Mouse (Mus musculus) hindbrain, postnatal 0 days (tissue): Measurements from ENCODE around the gene Pdlim5. TPM values are rescaled to one million over a fixed set of nuclear protein-coding genes. Genes with fewer than 3 reads are reported as not detected.

Experiments
- ATAC-seq: fragments of 200-750 bp; cut with Nextera tagmentation; 2 replicates; pipeline ENCODE4 v1.8.0; 2017; ENCODE audit warnings: mild to moderate bottlenecking, moderate TSS enrichment, moderate library complexity
- DNase-seq: peaks from one replicate; pipeline ENCODE4 v3.0.0-alpha.2; 2015; ENCODE audit warnings: low spot score
- H3K27ac ChIP-seq: fragments of 300-500 bp; sonication (generic); 2 replicates; pipeline ENCODE4 v1.5.1; 2014; ENCODE audit warnings: mild to moderate bottlenecking
- H3K27me3 ChIP-seq: fragments of 300-500 bp; sonication (generic); 2 replicates; pipeline ENCODE4 v1.6.1; 2014; ENCODE audit warnings: low read length, mixed read lengths; ENCODE audit not compliant: insufficient read depth
- H3K36me3 ChIP-seq: fragments of 300-500 bp; sonication (generic); 2 replicates; pipeline ENCODE4 v1.6.1; 2014; ENCODE audit warnings: low read length, mixed read lengths; ENCODE audit not compliant: insufficient read depth
- H3K4me1 ChIP-seq: fragments of 300-500 bp; sonication (generic); 2 replicates; pipeline ENCODE4 v1.6.1; 2014; ENCODE audit warnings: antibody characterized with exemption, low read length, mixed read lengths; ENCODE audit not compliant: insufficient read depth
- H3K4me2 ChIP-seq: fragments of 300-500 bp; sonication (generic); 2 replicates; pipeline ENCODE4 v1.6.1; 2014; ENCODE audit warnings: low read depth, mild to moderate bottlenecking, low read length, moderate library complexity, mixed read lengths
- H3K4me3 ChIP-seq: fragments of 300-500 bp; sonication (generic); 2 replicates; pipeline ENCODE4 v1.5.1; 2014; ENCODE audit warnings: low read length
- H3K9ac ChIP-seq: fragments of 300-500 bp; sonication (generic); replicated peaks from 2 replicates; pipeline ENCODE4 v1.6.1; 2014; ENCODE audit warnings: mild to moderate bottlenecking, low read length, moderate library complexity, mixed read lengths
- H3K9me3 ChIP-seq: fragments of 300-500 bp; sonication (generic); 2 replicates; pipeline ENCODE4 v1.6.1; 2016; ENCODE audit warnings: low read length, mixed read lengths
- CTCF ChIP-seq: IDR thresholded peaks from 2 replicates; pipeline ENCODE4 v1.5.1; 2016; ENCODE audit warnings: antibody characterized with exemption, control low read depth, low read depth
- WGBS: fragments of 180-500 bp; shearing (Covaris S2); extraction: QIAGEN DNeasy Blood & Tissue Kit; methylation state at CpG from one replicate; pipeline ENCODE4 v1.1.7; 2014; 5-methylcytosine and 5-hydroxymethylcytosine counted together
- polyA plus RNA-seq: library from polyadenylated mRNA; unstranded; fragments of >200 nt; fragmentation: Nextera tagmentation; extraction: Ambion mirVana; gene quantifications from 2 replicates; pipeline ENCODE4 v1.2.1, GENCODE M21; 2015
- total RNA-seq: library from RNA; depleted of rRNA; stranded (reverse); fragments of >200 nt; gene quantifications from 2 replicates; pipeline ENCODE4 v1.2.3, GENCODE M21; 2014

Pdlim5 gene
- total and polyA plus RNA-seq, 2 experiments from 2014 or later, result 17.0 to 29.7 TPM

DNA sequence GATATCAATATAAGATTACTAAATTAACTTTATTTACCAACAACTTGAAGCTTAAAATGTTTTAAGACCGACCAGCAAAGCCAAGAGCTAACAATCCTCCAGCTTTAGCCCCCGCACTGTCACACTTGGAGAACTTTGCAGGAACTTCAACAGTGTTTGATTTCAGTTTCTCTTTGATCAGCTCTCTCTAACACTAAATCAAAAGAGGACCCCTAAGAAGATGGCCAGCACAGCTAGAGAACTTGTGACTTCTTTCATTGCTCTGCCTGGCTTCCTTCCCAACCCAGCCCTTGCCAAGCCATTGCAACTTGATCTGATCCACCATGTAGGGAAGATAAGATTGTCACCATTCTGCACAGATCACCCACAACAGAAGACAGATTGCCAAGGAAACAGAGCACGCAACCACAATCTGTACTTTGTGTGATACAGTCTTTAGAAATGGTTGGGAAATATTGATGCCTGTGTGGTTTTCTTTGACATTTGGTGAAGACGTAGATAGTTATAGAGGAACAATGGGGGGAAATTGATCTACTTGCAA is 17.9 kb upstream of the Pdlim5 start:
- H3K27ac ChIP-seq, result no peak overlapping the region
- H3K9me3 ChIP-seq, result no peaks in the 10 kb centered on the region
- H3K36me3 ChIP-seq, result no peaks in the 10 kb centered on the region
- no peak overlapping the region for H3K4me2 ChIP-seq
- DNase-seq (no peak), ATAC-seq (no peak)
- no peaks in the 10 kb centered on the region for H3K4me1 ChIP-seq
- H3K4me3 ChIP-seq, result no peak overlapping the region
- no peaks in the 10 kb centered on the region for H3K27me3 ChIP-seq
- TF ChIP-seq CTCF, result no peak
- H3K9ac ChIP-seq, result no peak overlapping the region
- 77% methylated on average over 4 of the region's 4 CpGs for WGBS

DNA sequence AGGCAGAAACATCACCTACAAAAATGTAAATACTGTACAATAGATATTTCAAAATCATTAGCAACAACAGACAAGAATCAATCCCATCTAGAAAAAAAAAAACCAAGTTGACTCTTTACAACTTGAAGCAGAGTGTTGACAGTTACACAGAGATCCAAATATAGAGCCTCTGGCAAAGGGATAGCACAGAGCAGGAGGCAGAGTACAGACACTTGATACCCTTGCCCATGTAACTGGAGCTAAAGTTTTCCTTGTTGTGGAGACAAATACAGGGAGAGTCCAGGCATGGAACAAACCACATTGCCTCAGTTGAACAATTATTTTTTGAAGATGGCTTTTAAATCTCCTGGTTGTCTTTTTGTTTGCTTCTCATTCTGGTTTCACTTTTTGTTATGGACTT is 15.4 kb upstream of the Pdlim5 start:
- no peak for DNase-seq
- Histone ChIP-seq H3K27me3 (no peaks in the 10 kb centered on the region), H3K36me3 (no peaks in the 10 kb centered on the region), H3K9ac (no peak overlapping the region), H3K4me1 (no peaks in the 10 kb centered on the region), H3K27ac (no peak overlapping the region), H3K9me3 (no peaks in the 10 kb centered on the region), H3K4me2 (no peak overlapping the region), H3K4me3 (no peak overlapping the region)
- ATAC-seq, result no peak
- TF ChIP-seq CTCF, result no peak

GRCm38 (mm10) chr3:142394796-142395508 is 544 bp downstream of the Pdlim5 start:
- Histone ChIP-seq H3K27ac (peak overlapping the region; percentile 80; the same call in 1 of the 2 replicates), H3K9me3 (no peaks in the 10 kb centered on the region), H3K4me2 (peak overlapping the region; percentile 86), H3K27me3 (no peaks in the 10 kb centered on the region), H3K4me3 (peak overlapping the region; percentile 83), H3K9ac (peak overlapping the region; percentile 71), H3K36me3 (no peaks in the 10 kb centered on the region), H3K4me1 (0 out of 2 replicates have a peak, but pooled peaks cover 4% of the 10 kb centered on the region)
- WGBS, result under 1% methylated on average over 61 of the region's 64 CpGs
- ATAC-seq (peak; percentile 13), DNase-seq (peak; percentile 36)
- TF ChIP-seq CTCF, result no peak

DNA sequence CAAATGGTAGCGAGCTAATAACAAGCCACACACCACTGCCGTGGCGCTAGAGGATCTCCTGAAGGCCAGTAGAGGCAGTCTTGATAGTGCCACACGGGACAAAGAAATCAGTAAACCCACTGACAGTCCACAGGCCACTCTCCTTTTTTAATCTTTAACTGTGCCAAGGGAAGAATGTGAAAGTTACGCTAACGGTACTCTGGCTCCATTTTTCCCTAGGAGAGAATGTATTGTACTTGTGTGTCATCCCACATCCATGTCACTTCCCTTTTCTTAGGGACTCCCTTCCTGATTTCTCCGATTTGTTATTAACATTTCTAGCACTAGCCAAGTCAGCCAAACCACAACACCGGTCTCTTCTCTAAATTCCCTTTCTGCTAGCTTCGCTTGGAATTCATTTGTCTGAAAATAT is 1.5 kb downstream of the Pdlim5 start:
- peak; percentile 25 for DNase-seq
- Histone ChIP-seq H3K4me2 (peak overlapping the region; percentile 86), H3K9me3 (no peaks in the 10 kb centered on the region), H3K9ac (no peak overlapping the region; the same call in 1 of the 2 replicates), H3K36me3 (no peaks in the 10 kb centered on the region), H3K4me3 (peak overlapping the region; percentile 83), H3K4me1 (0 out of 2 replicates have a peak, but pooled peaks cover 4% of the 10 kb centered on the region), H3K27me3 (no peaks in the 10 kb centered on the region), H3K27ac (peak overlapping the region; percentile 80; the same call in 1 of the 2 replicates)
- TF ChIP-seq CTCF, result no peak
- WGBS, result 39% methylated on average over 9 of the region's 9 CpGs
- ATAC-seq, result no peak

DNA sequence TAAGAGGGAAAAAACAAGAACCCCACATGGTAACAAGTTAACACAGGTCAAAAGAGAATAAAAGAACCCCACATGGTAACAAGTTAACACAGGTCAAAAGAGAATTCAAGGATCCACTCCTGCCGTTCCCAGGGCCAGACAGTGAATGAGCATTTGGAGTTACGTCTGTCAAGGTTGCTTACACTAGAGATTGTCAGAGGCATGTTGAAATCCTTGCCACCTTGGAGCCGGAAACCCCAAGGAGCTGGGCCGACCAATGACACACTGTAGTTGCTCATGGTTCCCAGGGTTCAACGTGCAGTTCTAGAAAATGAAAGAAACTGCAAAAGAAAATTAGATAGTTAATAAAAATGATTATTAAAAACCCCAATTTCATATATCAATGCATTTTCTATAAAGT is 4.0 kb downstream of the Pdlim5 start:
- 59% methylated on average over 5 of the region's 5 CpGs for WGBS

DNA sequence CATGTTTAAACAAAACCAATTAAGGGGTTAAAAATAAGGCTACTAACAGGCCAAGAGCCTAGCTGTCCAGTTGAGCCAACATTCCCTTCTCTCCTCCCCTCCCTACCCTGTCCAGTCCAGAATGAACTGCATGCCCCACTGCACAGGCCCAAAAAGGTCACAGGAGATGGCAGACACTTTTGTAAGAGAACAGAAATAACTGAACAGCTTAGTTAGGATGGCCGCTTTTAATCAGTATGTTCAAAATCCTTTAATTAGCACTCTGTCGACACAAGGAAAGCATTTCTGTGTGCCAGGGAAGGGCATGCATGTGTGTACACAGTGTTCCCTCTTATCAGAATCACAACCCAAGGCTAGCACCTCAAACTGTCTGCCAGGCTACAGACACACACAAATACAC is 5.2 kb downstream of the Pdlim5 start:
- H3K4me3 ChIP-seq, result no peak overlapping the region
- no peaks in the 10 kb centered on the region for H3K9me3 ChIP-seq
- DNase-seq (no peak), ATAC-seq (no peak)
- no peaks in the 10 kb centered on the region for H3K36me3 ChIP-seq
- 38% methylated on average over 2 of the region's 2 CpGs for WGBS
- no peaks in the 10 kb centered on the region for H3K27me3 ChIP-seq
- no peak overlapping the region for H3K4me2 ChIP-seq
- 0 out of 2 replicates have a peak, but pooled peaks cover 4% of the 10 kb centered on the region for H3K4me1 ChIP-seq
- H3K9ac ChIP-seq, result no peak overlapping the region
- no peak overlapping the region for H3K27ac ChIP-seq
- TF ChIP-seq CTCF, result no peak

More for the DNA sequence above, 4.0 kb downstream of the Pdlim5 start:
- Histone ChIP-seq H3K4me1 (0 out of 2 replicates have a peak, but pooled peaks cover 4% of the 10 kb centered on the region), H3K27ac (no peak overlapping the region), H3K4me3 (no peak overlapping the region), H3K36me3 (no peaks in the 10 kb centered on the region), H3K27me3 (no peaks in the 10 kb centered on the region), H3K4me2 (no peak overlapping the region), H3K9me3 (no peaks in the 10 kb centered on the region), H3K9ac (no peak overlapping the region)
- no peak for ATAC-seq
- no peak for TF ChIP-seq CTCF
- DNase-seq, result no peak

GRCm38 (mm10) chr3:142388189-142388588 is 7.3 kb downstream of the Pdlim5 start:
- Histone ChIP-seq H3K27ac (no peak overlapping the region), H3K4me3 (no peak overlapping the region), H3K4me1 (no peaks in the 10 kb centered on the region), H3K36me3 (no peaks in the 10 kb centered on the region), H3K4me2 (no peak overlapping the region), H3K9me3 (no peaks in the 10 kb centered on the region), H3K9ac (no peak overlapping the region), H3K27me3 (no peaks in the 10 kb centered on the region)
- WGBS, result 70% methylated on average over 4 of the region's 4 CpGs
- no peak for ATAC-seq
- TF ChIP-seq CTCF, result no peak
- no peak for DNase-seq
